Mouse (Mus musculus) common myeloid progenitor, adult 5-6 weeks (primary cell): Measurements from ENCODE around the gene Proser2. TPM values are rescaled to one million over a fixed set of nuclear protein-coding genes. Genes with fewer than 3 reads are reported as not detected.

Source experiments
- ATAC-seq: replicated peaks from 2 replicates; pipeline ENCODE4 v1.8.0; 2016; ENCODE audit warnings: low read depth, mild to moderate bottlenecking, moderate TSS enrichment, inconsistent platforms; ENCODE audit not compliant: poor library complexity, severe bottlenecking
- total RNA-seq: library from RNA; stranded (forward); fragments of 200-1000, 187-1606 nt; gene quantifications from 2 replicates; pipeline ENCODE4 v1.2.3, GENCODE M21; 2017

Proser2 gene
- total RNA-seq, result 0.64 and 1.0 TPM in 2 replicates

GRCm38 (mm10) chr2:6129555-6130355 lies at the start of gene Proser2:
Proser2 (minus strand) TSS chr2:6130211.
- peak; percentile 77 for ATAC-seq

DNA sequence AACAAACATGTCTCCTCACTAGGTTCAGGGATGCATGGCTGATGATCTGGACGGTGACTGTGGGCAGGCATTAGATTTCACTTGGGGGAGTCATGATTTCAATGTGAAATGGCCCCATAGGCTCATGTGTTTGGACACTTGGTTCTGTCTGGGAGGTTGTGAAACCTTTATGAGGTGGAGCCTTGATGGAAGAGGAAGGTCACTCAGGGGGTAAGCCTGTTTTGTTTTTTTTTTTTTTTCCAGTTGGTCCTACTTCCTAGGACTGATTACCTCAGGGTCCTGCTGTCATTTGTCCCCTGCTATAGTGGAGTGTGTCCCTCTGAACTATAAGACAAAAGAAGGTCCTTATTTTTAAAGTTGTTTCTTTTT lies 49.7 kb upstream of the Proser2 start:
- ATAC-seq, result no peak

DNA sequence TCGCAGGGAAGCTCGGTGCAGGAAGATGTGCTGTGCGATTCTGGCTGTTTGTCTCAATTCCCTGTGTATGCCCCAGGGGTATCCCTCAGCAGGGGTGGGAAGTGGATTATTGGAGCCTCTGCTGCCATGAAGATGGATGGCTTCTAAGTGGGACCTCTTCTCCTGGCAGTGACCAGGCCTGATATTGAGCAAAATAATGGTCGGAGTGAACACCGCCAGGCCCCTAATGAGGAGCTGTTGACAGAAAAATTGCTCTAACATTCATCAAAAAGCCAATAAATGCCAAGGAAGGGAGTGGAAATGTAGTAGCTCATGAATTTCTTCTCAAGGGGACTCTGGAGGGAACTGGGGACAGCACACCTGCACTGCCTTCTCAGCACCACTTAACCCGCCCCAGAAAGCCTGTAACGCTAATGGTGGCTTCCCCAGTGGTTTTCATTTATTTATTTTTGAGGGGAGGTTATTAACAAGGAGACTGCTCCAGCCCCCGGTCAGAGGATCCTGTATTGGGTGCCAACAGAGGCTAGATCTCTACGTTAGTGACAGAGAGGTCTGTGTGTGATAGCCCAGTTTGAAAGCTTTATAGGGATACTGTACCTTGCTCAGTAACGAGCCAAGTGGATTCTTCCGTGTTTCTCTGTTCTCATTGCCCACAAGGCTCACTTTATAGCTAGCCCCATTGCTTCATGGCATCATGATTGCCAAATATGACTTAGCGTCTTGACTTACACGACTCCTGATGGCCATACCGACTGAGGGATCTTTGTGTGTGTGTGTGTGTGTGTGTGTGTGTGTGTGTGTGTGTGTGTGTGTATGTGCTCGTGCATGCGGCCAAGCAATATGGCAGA lies 49.1 kb upstream of the Proser2 start:
- ATAC-seq, result no peak

- ATAC-seq, result no peak
These were observed 43.0 kb upstream of the Proser2 start for GRCm38 (mm10) chr2:6173013-6173412.

- no peak for ATAC-seq
These were observed 38.5 kb upstream of the Proser2 start for GRCm38 (mm10) chr2:6168560-6168959.

- ATAC-seq, result peak; percentile 75
These were observed 38.0 kb upstream of the Proser2 start for GRCm38 (mm10) chr2:6167843-6168558.

DNA sequence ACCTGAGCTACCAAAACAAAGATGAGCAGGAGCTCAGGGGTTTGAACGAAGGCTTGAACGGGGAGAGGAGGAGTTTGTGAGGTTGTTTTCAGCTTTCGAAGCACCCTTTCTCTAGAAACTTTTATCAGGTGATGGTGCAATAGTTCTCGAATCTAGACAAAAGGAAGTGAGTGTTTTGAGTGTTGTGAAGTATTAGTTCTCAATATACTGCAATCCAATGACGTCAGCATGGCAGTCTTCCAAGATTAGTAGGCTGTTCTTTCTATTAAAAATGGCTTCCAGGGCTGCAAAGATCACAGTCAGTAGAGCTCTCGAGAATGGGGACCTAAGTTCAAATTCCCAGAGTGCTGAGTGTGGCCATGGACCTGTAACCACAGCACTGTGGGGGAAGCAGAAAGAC lies 35.8 kb upstream of the Proser2 start:
- peak; percentile 7; the same call in 1 of the 2 replicates for ATAC-seq

DNA sequence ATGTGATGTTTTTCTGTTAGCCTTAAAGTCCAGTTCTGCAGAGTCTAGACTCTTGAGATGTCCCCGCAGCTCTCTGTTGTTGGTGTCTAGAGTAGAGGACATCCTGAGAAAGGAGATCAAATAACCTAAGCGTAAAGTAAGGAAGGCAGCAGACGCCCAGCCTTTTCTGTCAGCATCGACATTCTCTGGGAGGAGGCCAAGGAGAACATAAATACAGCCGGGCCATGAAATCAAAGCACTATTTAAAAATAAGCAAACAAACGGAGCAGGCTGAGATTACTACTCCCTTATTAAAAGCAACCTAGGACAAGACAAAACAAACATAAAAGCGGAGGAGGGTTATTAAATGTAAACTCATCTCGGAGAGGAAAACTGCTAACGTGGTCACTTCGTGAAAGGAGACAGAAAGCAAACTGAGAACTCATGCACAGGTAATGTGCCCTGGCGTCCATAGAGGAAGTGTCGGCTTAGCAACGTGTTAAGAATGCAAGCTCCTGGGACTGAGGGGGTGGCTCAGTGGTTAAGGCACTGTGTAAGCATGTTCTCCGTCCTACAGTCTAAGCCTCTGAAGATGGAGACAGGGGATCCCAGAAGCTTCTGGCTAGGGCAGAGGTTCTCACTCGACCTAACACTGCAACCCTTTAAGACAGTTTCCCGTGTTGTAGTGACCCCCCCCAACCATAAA lies 34.7 kb upstream of the Proser2 start:
- no peak for ATAC-seq

DNA sequence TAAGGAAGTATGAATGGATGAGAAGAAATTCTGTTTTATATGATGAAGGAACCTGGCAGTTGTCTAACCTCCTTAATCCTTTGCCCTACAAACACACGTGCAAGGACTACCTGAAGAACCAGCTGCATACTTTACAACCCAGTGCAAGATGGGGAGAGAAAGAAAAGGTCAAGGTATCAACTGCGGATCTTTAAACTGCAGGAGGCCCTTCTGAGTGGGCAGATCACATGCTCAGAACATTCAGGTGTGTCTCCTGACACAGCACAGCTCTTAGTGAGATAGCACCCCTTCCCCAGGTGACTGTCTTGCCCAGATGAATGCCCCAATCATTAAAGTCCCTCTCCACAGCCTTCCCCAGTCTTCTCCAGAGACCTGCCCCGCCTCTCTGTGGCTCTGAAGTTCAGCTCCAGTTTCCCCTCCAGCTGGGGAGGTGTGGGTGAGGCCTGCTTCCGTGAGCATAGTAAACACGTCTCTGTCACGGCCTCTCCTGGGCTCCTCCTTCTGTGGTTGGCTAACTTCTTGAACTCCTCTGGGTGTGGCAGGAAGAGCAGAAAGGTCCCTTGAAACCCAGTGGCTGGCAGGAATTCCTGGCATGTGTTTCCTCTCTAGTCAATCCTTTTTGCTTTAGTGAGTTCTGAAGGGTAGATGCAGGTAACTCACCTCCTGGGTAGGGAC lies 32.5 kb upstream of the Proser2 start:
- peak; percentile 81 for ATAC-seq

GRCm38 (mm10) chr2:6159735-6160134 lies 29.7 kb upstream of the Proser2 start:
- peak; percentile 72 for ATAC-seq

DNA sequence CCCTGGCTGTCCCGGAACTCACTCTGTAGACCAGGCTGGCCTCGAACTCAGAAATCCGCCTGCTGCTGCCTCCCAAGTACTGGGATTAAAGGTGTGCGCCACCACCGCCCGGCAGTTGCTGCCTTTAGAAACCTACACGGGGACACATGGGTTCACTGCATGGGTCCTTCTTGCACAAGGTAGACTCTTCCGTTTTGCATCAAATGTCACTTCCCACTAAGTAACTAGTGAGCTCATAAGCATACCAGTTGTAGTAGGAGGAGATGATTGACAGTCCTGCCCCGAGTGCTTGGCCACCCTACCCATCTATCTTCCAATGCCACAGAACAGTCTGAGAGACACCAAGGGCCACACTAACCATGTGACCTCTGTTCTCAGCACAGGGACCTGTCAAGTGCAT lies 29.2 kb upstream of the Proser2 start:
- peak; percentile 10; the same call in 1 of the 2 replicates for ATAC-seq

DNA sequence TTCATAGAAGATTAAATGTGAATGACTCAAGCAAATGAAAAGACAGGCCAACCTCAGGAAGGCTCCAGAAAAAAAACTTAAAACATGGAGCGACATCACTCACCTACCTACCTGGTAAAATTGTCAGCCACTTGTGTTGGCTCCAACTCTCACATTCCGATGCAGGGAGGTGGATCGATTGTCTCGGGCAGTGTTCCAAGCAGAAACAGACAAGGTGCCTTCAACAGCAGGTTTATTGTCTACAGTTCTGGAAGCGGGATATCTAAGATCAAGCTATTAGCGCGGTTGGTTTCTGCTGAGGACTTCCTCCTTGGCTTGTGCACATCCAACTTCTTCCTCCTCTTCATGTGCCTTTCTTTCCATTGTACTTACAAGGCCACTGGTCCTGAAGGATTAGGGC lies 27.6 kb upstream of the Proser2 start:
- no peak for ATAC-seq

DNA sequence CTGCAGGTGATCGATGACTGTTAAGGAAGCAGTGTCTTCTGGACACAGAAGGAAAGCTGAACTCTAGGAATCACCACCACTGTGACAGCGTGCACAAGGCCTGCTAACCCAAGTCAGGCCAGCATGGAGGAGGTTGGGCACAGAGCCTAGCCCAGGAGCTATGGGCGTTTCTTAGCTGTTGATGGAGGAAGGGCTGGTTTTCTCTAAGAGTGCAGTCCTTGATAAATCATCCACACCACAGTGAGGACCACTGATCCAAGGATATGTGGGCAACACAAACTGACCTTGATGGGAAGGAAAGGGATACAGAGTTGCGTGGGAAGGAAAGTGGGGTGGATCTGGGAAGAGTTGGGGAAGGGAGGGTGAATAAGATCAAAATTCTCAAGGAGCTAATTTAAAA lies 27.2 kb upstream of the Proser2 start:
- no peak for ATAC-seq

DNA sequence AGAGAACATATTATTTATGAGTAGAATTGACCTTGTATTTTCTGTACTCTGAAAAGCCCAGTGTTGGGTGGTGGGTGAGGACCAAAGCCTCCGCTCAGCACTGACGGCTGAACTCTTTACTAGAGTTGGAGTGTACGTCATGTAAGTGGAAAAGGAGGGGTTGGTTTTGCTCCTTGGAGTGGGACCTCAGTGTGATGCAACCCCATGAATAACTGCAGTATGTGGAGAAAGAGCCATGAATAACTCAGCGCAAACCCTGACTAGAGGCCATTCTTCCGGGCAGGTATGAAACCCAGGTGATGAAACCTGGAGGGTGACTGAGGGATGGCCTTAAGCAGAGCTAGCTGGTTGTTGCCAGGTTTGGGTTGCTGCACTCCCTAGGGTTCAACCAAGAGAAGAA lies 19.8 kb upstream of the Proser2 start:
- ATAC-seq, result no peak

- ATAC-seq, result no peak
These were observed 16.9 kb upstream of the Proser2 start for GRCm38 (mm10) chr2:6146901-6147300.

- ATAC-seq, result no peak
These were observed 16.2 kb upstream of the Proser2 start for GRCm38 (mm10) chr2:6146257-6146656.

DNA sequence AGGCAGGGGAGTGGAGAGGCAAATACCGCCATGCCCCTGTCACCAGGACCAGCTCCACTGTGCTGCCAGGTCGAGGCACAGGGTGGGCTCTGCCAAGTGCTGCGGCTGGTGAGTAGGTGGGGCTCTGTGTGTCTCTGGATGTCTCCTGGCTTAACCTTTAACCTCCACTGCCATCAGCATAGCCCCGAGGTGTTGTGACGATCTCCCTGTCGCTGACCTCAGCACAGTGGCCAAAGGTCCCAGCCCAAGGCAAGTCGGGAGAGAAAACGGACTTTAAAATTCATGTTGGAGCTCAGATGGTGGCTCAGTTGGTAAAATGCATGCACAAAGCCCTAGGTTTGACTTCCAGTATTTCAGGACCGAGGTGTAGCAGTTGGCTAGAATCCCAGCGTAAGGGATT lies 15.6 kb upstream of the Proser2 start:
- no peak for ATAC-seq

DNA sequence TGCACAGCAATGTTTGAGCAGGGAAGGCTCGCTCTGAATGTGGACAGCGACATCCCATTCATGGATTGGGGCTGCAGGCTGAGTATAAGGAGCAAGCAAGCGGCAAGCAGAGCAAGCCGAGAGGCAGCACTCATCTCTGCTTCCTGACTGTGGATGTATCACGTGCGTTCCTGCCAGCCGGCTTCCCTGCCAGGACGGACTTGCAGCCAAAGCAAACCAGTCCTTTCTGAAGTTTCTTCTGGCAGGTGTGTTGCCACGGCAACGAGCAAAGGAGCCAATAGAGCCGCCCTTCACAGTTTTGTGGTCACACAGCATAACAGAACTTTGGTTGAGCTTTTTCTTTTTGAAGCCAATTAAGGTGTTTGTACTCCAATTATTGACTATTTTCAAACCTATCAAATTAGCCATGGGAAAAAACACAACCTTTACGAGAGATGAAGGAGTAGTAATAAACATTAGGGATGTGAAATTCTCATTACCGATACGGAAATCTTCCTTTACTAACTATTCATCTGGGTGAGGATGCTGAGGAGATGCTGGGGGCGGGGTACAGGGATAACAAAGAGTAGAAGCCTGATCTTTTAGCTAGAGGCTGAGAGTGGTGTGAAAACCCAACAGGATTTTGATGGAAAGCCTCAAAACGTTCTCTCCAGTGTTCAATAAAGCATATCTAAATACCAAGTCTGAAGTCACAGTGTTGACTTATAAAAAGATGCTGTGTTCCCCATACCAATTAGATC lies 13.1 kb upstream of the Proser2 start:
- no peak for ATAC-seq
